Mouse (Mus musculus) MEL (cell line): ENCODE measurements at regions not wholly inside any gene's neighbourhood (a gene's known extent, or its start where the extent isn't known, plus 50 kb on each side); places are given as distances from the start of the nearest gene placed in this dataset.

ENCODE experiments used
- CHD2 ChIP-seq: IDR thresholded peaks from 2 replicates; pipeline ENCODE4 v1.6.1; 2011; ENCODE audit warnings: low read length, improper control_type of control experiment
- CTCF ChIP-seq, 3 experiments: IDR thresholded peaks in 2 of 3; conservative IDR thresholded peaks in 1 of 3; 2 replicates each; pipeline ENCODE4 v1.5.1; 2011 to 2012; ENCODE audit warnings: low read length in 3 of 3, low read depth in 2 of 3, mild to moderate bottlenecking in 2 of 3, improper control_type of control experiment in 1 of 3, inconsistent platforms in 1 of 3, mixed read lengths in 1 of 3, moderate library complexity in 1 of 3; ENCODE audit not compliant: control insufficient read depth in 1 of 3, insufficient read depth in 1 of 3, poor library complexity in 1 of 3, severe bottlenecking in 1 of 3
- EP300 ChIP-seq, 2 experiments: IDR thresholded peaks; 2 replicates each; pipeline ENCODE4 v1.6.1; 2011; ENCODE audit warnings: improper control_type of control experiment in 2 of 2, low read length in 2 of 2, low read depth in 1 of 2, mild to moderate bottlenecking in 1 of 2
- ETS1 ChIP-seq: IDR thresholded peaks from 2 replicates; pipeline ENCODE4 v1.6.1; 2012; ENCODE audit warnings: low read depth, mild to moderate bottlenecking, inconsistent platforms, low read length, improper control_type of control experiment, moderate library complexity
- GATA1 ChIP-seq: IDR thresholded peaks from 2 replicates; pipeline ENCODE4 v1.6.1; 2011; ENCODE audit warnings: low read depth, low read length, improper control_type of control experiment
- MAFK ChIP-seq: IDR thresholded peaks from 2 replicates; pipeline ENCODE4 v1.6.1; 2011; ENCODE audit warnings: low read depth, mild to moderate bottlenecking, low read length, improper control_type of control experiment, borderline replicate concordance
- MAX ChIP-seq: IDR thresholded peaks from 2 replicates; pipeline ENCODE4 v1.6.1; 2011; ENCODE audit warnings: low read length, improper control_type of control experiment
- NRF1 ChIP-seq: IDR thresholded peaks from 2 replicates; pipeline ENCODE4 v1.6.1; 2014; ENCODE audit warnings: low read depth, mild to moderate bottlenecking, inconsistent platforms, low read length, improper control_type of control experiment, moderate library complexity; ENCODE audit not compliant: poor library complexity, insufficient read depth, severe bottlenecking
- POLR2A ChIP-seq, 2 experiments: IDR thresholded peaks; 2 replicates each; pipeline ENCODE4 v1.6.1; 2011 to 2012; ENCODE audit warnings: low read length in 2 of 2, mild to moderate bottlenecking in 2 of 2, control low read depth in 1 of 2, improper control_type of control experiment in 1 of 2, low read depth in 1 of 2, moderate library complexity in 1 of 2; ENCODE audit not compliant: control insufficient read depth in 1 of 2, insufficient read depth in 1 of 2, poor library complexity in 1 of 2
- TAL1 ChIP-seq: IDR thresholded peaks from 2 replicates; pipeline ENCODE4 v1.6.1; 2012; ENCODE audit warnings: mild to moderate bottlenecking, inconsistent platforms, low read length, moderate library complexity, mixed read lengths
- USF1 ChIP-seq: IDR thresholded peaks from 2 replicates; pipeline ENCODE4 v1.6.1; 2014; ENCODE audit warnings: low read depth, mild to moderate bottlenecking, inconsistent platforms, low read length, improper control_type of control experiment, moderate library complexity
- ZMIZ1 ChIP-seq: IDR thresholded peaks from 2 replicates; pipeline ENCODE4 v1.6.1; 2012; ENCODE audit warnings: low read depth, mild to moderate bottlenecking, inconsistent platforms, low read length, improper control_type of control experiment, moderate library complexity

DNA sequence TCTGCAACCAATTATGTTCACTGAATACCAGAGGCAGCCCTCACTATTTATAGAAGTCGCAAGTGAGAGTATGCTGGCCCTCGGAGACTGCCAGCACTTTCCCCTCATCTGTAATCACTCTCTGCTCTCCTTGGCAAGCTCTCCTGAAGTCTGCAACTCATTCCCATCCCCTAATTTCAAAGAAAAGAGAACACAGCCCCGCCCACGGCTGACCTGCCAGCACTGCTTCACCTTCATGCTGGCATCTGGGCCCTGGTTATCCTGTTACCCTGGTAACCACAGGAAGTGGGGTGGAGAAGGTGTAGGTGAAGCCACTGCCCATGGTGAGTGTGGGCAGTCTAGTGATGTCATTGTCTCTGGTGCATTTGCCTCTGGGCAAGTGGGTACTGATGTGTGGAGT lies 77.5 kb upstream of the Intu start:
- no peak for TF ChIP-seq CTCF (IDR thresholded peaks at IDR 0.05 in 2 of 3, conservative IDR thresholded peaks at IDR 0.05 in 1 of 3; ENCODE audit: control insufficient read depth in 1 of 3, insufficient read depth in 1 of 3, low read depth in 2 of 3, low read length in 3 of 3, poor library complexity in 1 of 3, severe bottlenecking in 1 of 3)
- no peak for TF ChIP-seq POLR2A (IDR thresholded peaks at IDR 0.05; ENCODE audit: control insufficient read depth in 1 of 2, insufficient read depth in 1 of 2, low read depth in 1 of 2, low read length in 2 of 2, poor library complexity in 1 of 2)
- TF ChIP-seq TAL1, result no peak
- no peak for TF ChIP-seq ZMIZ1
- no peak for TF ChIP-seq CHD2
- no peak for TF ChIP-seq USF1
- TF ChIP-seq EP300 (IDR thresholded peaks at IDR 0.05; ENCODE audit: low read depth in 1 of 2, low read length in 2 of 2), result no peak
- no peak for TF ChIP-seq MAX
- TF ChIP-seq GATA1, result no peak
- no peak for TF ChIP-seq MAFK
- no peak for TF ChIP-seq NRF1
- TF ChIP-seq ETS1, result no peak
